Mouse (Mus musculus) stomach, postnatal 0 days (tissue): ENCODE measurements at regions not wholly inside any gene's neighbourhood (a gene's known extent, or its start where the extent isn't known, plus 50 kb on each side); places are given as distances from the start of the nearest gene placed in this dataset.
"Not testable (repeated sequence)": the region's sequence is repeated elsewhere in the genome, so short reads cannot be mapped to it uniquely, and the experiment has no call there.

Experiments used
- ATAC-seq: fragments of 200-750 bp; cut with Nextera tagmentation; 2 replicates; pipeline ENCODE4 v1.8.0; 2017; ENCODE audit not compliant: low FRiP score, low TSS enrichment
- DNase-seq: peaks from one replicate; pipeline ENCODE4 v3.0.0-alpha.2; 2016; ENCODE audit warnings: low spot score
- H3K27ac ChIP-seq: fragments of 300-500 bp; sonication (generic); replicated peaks from 2 replicates; pipeline ENCODE4 v1.5.1; 2014; ENCODE audit warnings: mild to moderate bottlenecking, control low read depth
- H3K27me3 ChIP-seq: fragments of 300-500 bp; sonication (generic); 2 replicates; pipeline ENCODE4 v1.6.1; 2014; ENCODE audit warnings: low read length; ENCODE audit not compliant: control insufficient read depth, insufficient read depth
- H3K36me3 ChIP-seq: fragments of 300-500 bp; sonication (generic); 2 replicates; pipeline ENCODE4 v1.6.1; 2014; ENCODE audit warnings: low read length, mixed read lengths; ENCODE audit not compliant: control insufficient read depth, insufficient read depth
- H3K4me1 ChIP-seq: fragments of 300-500 bp; sonication (generic); replicated peaks from 2 replicates; pipeline ENCODE4 v1.6.1; 2014; ENCODE audit warnings: antibody characterized with exemption; ENCODE audit not compliant: control insufficient read depth, insufficient read depth
- H3K4me2 ChIP-seq: fragments of 300-500 bp; sonication (generic); replicated peaks from 2 replicates; pipeline ENCODE4 v1.6.1; 2014; ENCODE audit warnings: low read depth, mild to moderate bottlenecking, control low read depth, moderate library complexity
- H3K4me3 ChIP-seq: fragments of 300-500 bp; sonication (generic); 2 replicates; pipeline ENCODE4 v1.5.1; 2014; ENCODE audit warnings: low read depth, low read length, control low read depth
- H3K9ac ChIP-seq: fragments of 300-500 bp; sonication (generic); 2 replicates; pipeline ENCODE4 v1.6.1; 2014; ENCODE audit warnings: mild to moderate bottlenecking, low read length, control low read depth, mixed read lengths
- H3K9me3 ChIP-seq: fragments of 300-500 bp; sonication (generic); 2 replicates; pipeline ENCODE4 v1.6.1; 2016; ENCODE audit warnings: low read length; ENCODE audit not compliant: control insufficient read depth
- CTCF ChIP-seq: IDR thresholded peaks from 2 replicates; pipeline ENCODE4 v1.5.1; 2016; ENCODE audit warnings: antibody characterized with exemption, low read depth, mild to moderate bottlenecking, moderate library complexity
- EP300 ChIP-seq: optimal IDR thresholded peaks from 2 replicates; pipeline ENCODE3; 2016; ENCODE audit warnings: antibody characterized with exemption
- WGBS: fragments of 180-500 bp; shearing (Covaris S2); extraction: QIAGEN DNeasy Blood & Tissue Kit; methylation state at CpG from one replicate; pipeline ENCODE4 v1.1.7; 2014; 5-methylcytosine and 5-hydroxymethylcytosine counted together

- H3K36me3 ChIP-seq, result no peaks in the 10 kb centered on the region
- H3K9me3 ChIP-seq, result no peaks in the 10 kb centered on the region
- H3K4me3 ChIP-seq, result no peak overlapping the region
- no peaks in the 10 kb centered on the region for H3K4me1 ChIP-seq
- DNase-seq (no peak), ATAC-seq (no peak)
- no peak overlapping the region for H3K27ac ChIP-seq
- no peak for TF ChIP-seq EP300
- no peak for TF ChIP-seq CTCF
- no peak overlapping the region for H3K4me2 ChIP-seq
- H3K9ac ChIP-seq, result no peak overlapping the region
- no peaks in the 10 kb centered on the region for H3K27me3 ChIP-seq
Measured at GRCm38 (mm10) chr1:124435850-124436249, 390.5 kb upstream of the Dpp10 start.

DNA sequence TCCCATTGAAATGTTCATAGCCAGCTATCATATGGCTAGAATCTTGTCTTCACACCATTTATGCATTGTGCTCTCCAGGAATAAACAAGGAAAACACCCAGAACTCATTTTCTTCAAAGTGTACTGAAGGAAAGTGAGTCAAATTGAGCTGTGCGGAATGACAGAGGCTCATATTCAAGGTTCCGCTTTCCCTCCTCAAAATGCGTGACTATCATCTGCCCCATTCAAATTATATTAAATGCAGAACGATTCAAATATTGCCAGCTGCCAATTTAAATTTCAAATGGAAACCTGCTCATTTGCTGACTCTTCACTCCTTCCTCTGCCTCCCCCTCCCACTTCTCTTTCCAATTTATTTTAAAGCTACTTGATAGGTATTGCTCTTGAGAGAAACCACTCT, 384.2 kb upstream of the Dpp10 start:
- DNase-seq, result no peak
- ATAC-seq, result no peak
- H3K27ac ChIP-seq, result no peak overlapping the region
- H3K36me3 ChIP-seq, result no peaks in the 10 kb centered on the region
- no peaks in the 10 kb centered on the region for H3K4me1 ChIP-seq
- no peaks in the 10 kb centered on the region for H3K27me3 ChIP-seq
- H3K4me2 ChIP-seq, result no peak overlapping the region
- WGBS, result 90% methylated on average over 4 of the region's 4 CpGs
- no peak for TF ChIP-seq CTCF
- no peak for TF ChIP-seq EP300
- no peaks in the 10 kb centered on the region for H3K9me3 ChIP-seq
- no peak overlapping the region for H3K4me3 ChIP-seq
- no peak overlapping the region for H3K9ac ChIP-seq

DNA sequence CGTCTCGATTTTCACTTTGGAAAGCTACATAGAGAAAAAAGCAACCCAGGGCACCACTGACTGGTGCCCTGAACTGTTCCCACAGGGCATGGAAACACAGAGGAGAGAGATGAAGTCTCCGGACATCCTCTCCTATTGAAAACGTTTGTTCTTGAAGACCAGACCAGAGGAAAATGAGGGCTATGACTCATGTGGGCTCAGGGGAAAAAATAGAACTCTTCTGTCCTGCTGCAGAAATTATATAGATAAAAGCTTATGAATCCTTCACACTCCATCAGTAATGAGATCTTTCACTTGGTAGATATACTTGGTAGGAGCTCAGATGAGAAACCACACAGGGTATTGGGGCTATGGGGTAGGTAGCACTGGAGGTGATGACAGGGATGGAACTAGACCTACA, 371.4 kb upstream of the Dpp10 start:
- ATAC-seq, result no peak
- no peaks in the 10 kb centered on the region for H3K4me1 ChIP-seq
- no peak overlapping the region for H3K4me3 ChIP-seq
- TF ChIP-seq CTCF (no peak), EP300 (no peak)
- no peak overlapping the region for H3K4me2 ChIP-seq
- H3K9me3 ChIP-seq, result no peaks in the 10 kb centered on the region
- no peak overlapping the region for H3K27ac ChIP-seq
- no peak overlapping the region for H3K9ac ChIP-seq
- no peaks in the 10 kb centered on the region for H3K27me3 ChIP-seq
- H3K36me3 ChIP-seq, result no peaks in the 10 kb centered on the region
- DNase-seq, result no peak
- WGBS, result 69% methylated on average over 4 of the region's 4 CpGs

- H3K4me2 ChIP-seq, result no peak overlapping the region
- no peak overlapping the region for H3K9ac ChIP-seq
- TF ChIP-seq CTCF, result no peak
- no peak for TF ChIP-seq EP300
- H3K4me1 ChIP-seq, result no peaks in the 10 kb centered on the region
- ATAC-seq, result no peak
- 39% methylated on average over 2 of the region's 2 CpGs for WGBS
- no peaks in the 10 kb centered on the region for H3K27me3 ChIP-seq
- no peaks in the 10 kb centered on the region for H3K36me3 ChIP-seq
- H3K27ac ChIP-seq, result no peak overlapping the region
- no peak overlapping the region for H3K4me3 ChIP-seq
- no peak for DNase-seq
- no peaks in the 10 kb centered on the region for H3K9me3 ChIP-seq
Measured at GRCm38 (mm10) chr1:124410236-124410635, 364.9 kb upstream of the Dpp10 start.

GRCm38 (mm10) chr1:124409781-124410180, 364.4 kb upstream of the Dpp10 start:
- H3K4me2 ChIP-seq, result no peak overlapping the region
- ATAC-seq, result no peak
- no peak overlapping the region for H3K4me3 ChIP-seq
- no peak for DNase-seq
- no peak overlapping the region for H3K27ac ChIP-seq
- no peaks in the 10 kb centered on the region for H3K27me3 ChIP-seq
- H3K9ac ChIP-seq, result no peak overlapping the region
- no peaks in the 10 kb centered on the region for H3K9me3 ChIP-seq
- no peaks in the 10 kb centered on the region for H3K36me3 ChIP-seq
- TF ChIP-seq CTCF, result no peak
- no peak for TF ChIP-seq EP300
- H3K4me1 ChIP-seq, result no peaks in the 10 kb centered on the region
- 70% methylated on average over 3 of the region's 3 CpGs for WGBS

GRCm38 (mm10) chr1:124369604-124370003, 324.2 kb upstream of the Dpp10 start:
- no peak overlapping the region for H3K4me3 ChIP-seq
- DNase-seq (no peak), ATAC-seq (no peak)
- no peaks in the 10 kb centered on the region for H3K4me1 ChIP-seq
- 32% methylated on average over 4 of the region's 4 CpGs for WGBS
- H3K27me3 ChIP-seq, result no peaks in the 10 kb centered on the region
- H3K9ac ChIP-seq, result no peak overlapping the region
- H3K36me3 ChIP-seq, result no peaks in the 10 kb centered on the region
- H3K9me3 ChIP-seq, result no peaks in the 10 kb centered on the region
- no peak for TF ChIP-seq CTCF
- TF ChIP-seq EP300, result no peak
- H3K4me2 ChIP-seq, result no peak overlapping the region
- H3K27ac ChIP-seq, result no peak overlapping the region

DNA sequence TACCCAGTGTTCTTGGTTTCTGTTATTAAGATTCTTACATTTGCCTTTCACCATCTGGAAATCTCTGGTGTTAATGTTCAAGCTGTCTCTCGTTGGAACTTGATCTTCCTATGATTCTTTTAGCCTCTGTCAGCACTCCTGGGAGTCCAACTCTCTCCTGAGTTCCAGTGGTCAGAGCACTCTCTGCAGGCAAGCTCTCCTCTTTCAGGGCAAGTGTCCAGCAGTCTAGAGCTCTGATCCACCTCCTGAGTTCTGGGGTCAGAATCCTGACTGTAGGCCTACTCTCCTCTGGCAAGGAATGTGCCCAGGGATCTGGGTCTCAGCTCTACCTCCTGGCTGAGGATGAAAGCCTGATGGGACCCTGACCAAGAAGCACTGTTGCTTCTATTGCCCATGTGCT, 303.1 kb upstream of the Dpp10 start:
- not testable (repeated sequence) for H3K9me3 ChIP-seq, H3K4me3 ChIP-seq, H3K27ac ChIP-seq, ATAC-seq, H3K27me3 ChIP-seq, H3K36me3 ChIP-seq, H3K4me2 ChIP-seq, H3K9ac ChIP-seq, DNase-seq, H3K4me1 ChIP-seq
- 52% methylated on average over 1 of the region's 1 CpGs for WGBS
